Mouse (Mus musculus): ENCODE measurements around the gene Dus1l. TPM values are rescaled to one million over a fixed set of nuclear protein-coding genes. Genes with fewer than 3 reads are reported as not detected.
"Not testable (repeated sequence)": the region's sequence is repeated elsewhere in the genome, so short reads cannot be mapped to it uniquely, and the experiment has no call there.

Gene Dus1l
- polyA plus RNA-seq (2021) = 46.0 TPM

GRCm38 (mm10) chr11:120795756-120796613 lies at the start of gene Dus1l:
Gene Dus1l, minus strand, starts transcription at chr11:120796403.
- TF ChIP-seq CTCF (IDR thresholded peaks at IDR 0.05) = no peak
- DNase-seq (ENCODE audit: low read depth, low spot score) (peak; percentile 76), ATAC-seq (peak; percentile 6)
- H3K27me3 ChIP-seq = no peaks in the 10 kb centered on the region
- CTCF ChIA-PET = interaction anchor here (1.2 to 2.4 kb wide), 2 partner anchors 9 to 19 kb away, joined by 3 to 6 read pairs; no protein-coding TSS in a partner anchor
- in situ Hi-C loops (cut with MboI; ENCODE audit: low pct_unique_long_range_greater_than_20kb) = no loop called here
- POLR2A ChIA-PET = interaction anchor here (0.5 to 2.9 kb wide), 3 partner anchors 10 to 180 kb away, joined by 3 to 10 read pairs (median 3); no protein-coding TSS in a partner anchor

- no peaks in the 10 kb centered on the region for H3K27me3 ChIP-seq
- ChIA-PET POLR2A (no interaction called here), CTCF (no interaction called here)
- ATAC-seq = no peak
- no peak for DNase-seq (ENCODE audit: low read depth, low spot score)
- TF ChIP-seq CTCF (IDR thresholded peaks at IDR 0.05) = no peak
- in situ Hi-C loops (cut with MboI; ENCODE audit: low pct_unique_long_range_greater_than_20kb) = no loop called here
These were observed 48.1 kb upstream of the Dus1l start for GRCm38 (mm10) chr11:120844329-120844728.

- ChIA-PET POLR2A (interaction anchor here (0.7 to 1.0 kb wide), 2 partner anchors 10 to 11 kb away, joined by 3 to 4 read pairs; no protein-coding TSS in a partner anchor), CTCF (no interaction called here)
- in situ Hi-C loops (cut with MboI; ENCODE audit: low pct_unique_long_range_greater_than_20kb) = no loop called here
- TF ChIP-seq CTCF (IDR thresholded peaks at IDR 0.05) = no peak
- ATAC-seq (no peak), DNase-seq (ENCODE audit: low read depth, low spot score) (no peak)
- H3K27me3 ChIP-seq = no peaks in the 10 kb centered on the region
These were observed 37.5 kb upstream of the Dus1l start for GRCm38 (mm10) chr11:120833555-120834280.

- POLR2A ChIA-PET = interaction anchor here (1.0 kb wide), 1 partner anchor 10 kb away, joined by 3 read pairs; no protein-coding TSS in a partner anchor
- in situ Hi-C loops (cut with MboI; ENCODE audit: low pct_unique_long_range_greater_than_20kb); ATAC-seq; H3K27me3 ChIP-seq; CTCF ChIA-PET; DNase-seq (ENCODE audit: low read depth, low spot score): not testable (repeated sequence)
These were observed 36.8 kb upstream of the Dus1l start for GRCm38 (mm10) chr11:120832962-120833361.

GRCm38 (mm10) chr11:120831659-120832440 lies 35.6 kb upstream of the Dus1l start:
- no peak for TF ChIP-seq CTCF (IDR thresholded peaks at IDR 0.05)
- no peaks in the 10 kb centered on the region for H3K27me3 ChIP-seq
- ChIA-PET CTCF (no interaction called here), POLR2A (no interaction called here)
- DNase-seq (ENCODE audit: low read depth, low spot score) (no peak), ATAC-seq (no peak)
- in situ Hi-C loops (cut with MboI; ENCODE audit: low pct_unique_long_range_greater_than_20kb) = no loop called here

GRCm38 (mm10) chr11:120830686-120831085 lies 34.5 kb upstream of the Dus1l start:
- POLR2A ChIA-PET = no interaction called here
- DNase-seq (ENCODE audit: low read depth, low spot score) = no peak

GRCm38 (mm10) chr11:120829757-120830532 lies 33.7 kb upstream of the Dus1l start:
- DNase-seq (ENCODE audit: low read depth, low spot score) (no peak), ATAC-seq (no peak)
- no peaks in the 10 kb centered on the region for H3K27me3 ChIP-seq
- no peak for TF ChIP-seq CTCF (IDR thresholded peaks at IDR 0.05)
- in situ Hi-C loops (cut with MboI; ENCODE audit: low pct_unique_long_range_greater_than_20kb) = no loop called here
- POLR2A ChIA-PET = no interaction called here
- CTCF ChIA-PET = interaction anchor here (0.9 kb wide), 1 partner anchor 30 kb away, joined by 3 read pairs; no protein-coding TSS in a partner anchor

More at GRCm38 (mm10) chr11:120830686-120831085, 34.5 kb upstream of the Dus1l start:
- H3K27me3 ChIP-seq = no peaks in the 10 kb centered on the region
- no peak for TF ChIP-seq CTCF (IDR thresholded peaks at IDR 0.05)
- CTCF ChIA-PET = no interaction called here
- no peak for ATAC-seq
- in situ Hi-C loops (cut with MboI; ENCODE audit: low pct_unique_long_range_greater_than_20kb) = no loop called here

- TF ChIP-seq CTCF (IDR thresholded peaks at IDR 0.05) = no peak
- in situ Hi-C loops (cut with MboI; ENCODE audit: low pct_unique_long_range_greater_than_20kb) = no loop called here
- POLR2A ChIA-PET = no interaction called here
- CTCF ChIA-PET = no interaction called here
- H3K27me3 ChIP-seq = no peaks in the 10 kb centered on the region
- DNase-seq (ENCODE audit: low read depth, low spot score) = no peak
- ATAC-seq = no peak
These were observed 32.2 kb upstream of the Dus1l start for GRCm38 (mm10) chr11:120828416-120828815.

GRCm38 (mm10) chr11:120826016-120826953 lies 30.1 kb upstream of the Dus1l start:
- no peaks in the 10 kb centered on the region for H3K27me3 ChIP-seq
- ChIA-PET CTCF (no interaction called here), POLR2A (no interaction called here)
- in situ Hi-C loops (cut with MboI; ENCODE audit: low pct_unique_long_range_greater_than_20kb) = no loop called here
- no peak for TF ChIP-seq CTCF (IDR thresholded peaks at IDR 0.05)
- DNase-seq (ENCODE audit: low read depth, low spot score) (no peak), ATAC-seq (no peak)
